Mouse (Mus musculus): ENCODE results near the gene Cox4i2. TPM values are rescaled to one million over a fixed set of nuclear protein-coding genes. Genes with fewer than 3 reads are reported as not detected.

Gene Cox4i2
- polyA plus RNA-seq, 1 experiment from 2014 or later: 19.5 TPM

DNA sequence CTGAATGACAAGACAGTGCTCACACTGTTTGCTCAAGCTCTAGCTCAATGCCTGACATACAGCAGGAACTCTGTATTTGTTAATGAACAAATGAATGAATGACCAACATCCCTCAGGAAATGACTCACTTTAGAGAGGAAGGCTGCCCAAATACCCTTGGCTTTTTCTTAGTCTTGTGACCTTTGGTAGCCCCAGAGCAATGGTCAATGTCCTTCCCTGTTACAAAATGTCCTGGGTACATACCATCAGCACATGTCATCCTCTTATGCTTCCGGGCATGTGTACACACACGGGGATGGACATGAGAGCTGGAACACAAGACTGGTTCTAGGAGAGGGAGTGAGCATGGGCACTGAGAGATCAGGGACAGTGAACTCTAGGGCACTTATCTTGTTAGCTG is 52.1 kb downstream of the Cox4i2 start:
- WGBS: 69% methylated on average over 2 of the region's 2 CpGs
- peaks cover 19% of the 10 kb centered on the region for H3K4me1 ChIP-seq
- ATAC-seq (ENCODE audit: insufficient read depth, low FRiP score, low read depth): no peak

GRCm38 (mm10) chr2:152808178-152808577 is 54.2 kb downstream of the Cox4i2 start:
- 63% methylated on average over 3 of the region's 3 CpGs for WGBS
- Histone ChIP-seq H3K4me3 (replicated peaks) (no peak overlapping the region), H3K27ac (no peak overlapping the region), H3K4me2 (no peak overlapping the region), H3K4me1 (peaks cover 28% of the 10 kb centered on the region), H3K27me3 (replicated peaks) (no peaks in the 10 kb centered on the region), H3K36me3 (no peaks in the 10 kb centered on the region), H3K9me3 (no peaks in the 10 kb centered on the region), H3K9ac (no peak overlapping the region)
- no peak for ATAC-seq (ENCODE audit: insufficient read depth, low FRiP score, low read depth)

More for the DNA sequence above, 52.1 kb downstream of the Cox4i2 start:
- no peaks in the 10 kb centered on the region for H3K9me3 ChIP-seq
- H3K27me3 ChIP-seq (replicated peaks): no peaks in the 10 kb centered on the region
- no peak overlapping the region for H3K4me3 ChIP-seq (replicated peaks)
- H3K9ac ChIP-seq: no peak overlapping the region
- no peak overlapping the region for H3K4me2 ChIP-seq
- H3K27ac ChIP-seq: peak overlapping the region; percentile 86; the same call in 1 of the 2 replicates
- H3K36me3 ChIP-seq: no peaks in the 10 kb centered on the region

GRCm38 (mm10) chr2:152810158-152810941 is 56.4 kb downstream of the Cox4i2 start:
- H3K9me3 ChIP-seq: no peaks in the 10 kb centered on the region
- H3K4me3 ChIP-seq (replicated peaks): no peak overlapping the region
- peaks cover 19% of the 10 kb centered on the region for H3K4me1 ChIP-seq
- ATAC-seq (ENCODE audit: insufficient read depth, low FRiP score, low read depth): no peak
- no peaks in the 10 kb centered on the region for H3K27me3 ChIP-seq (replicated peaks)
- no peaks in the 10 kb centered on the region for H3K36me3 ChIP-seq
- WGBS: 78% methylated on average over 5 of the region's 5 CpGs
- no peak overlapping the region for H3K4me2 ChIP-seq
- no peak overlapping the region for H3K9ac ChIP-seq
- peak overlapping the region; percentile 6; the same call in 1 of the 2 replicates for H3K27ac ChIP-seq

DNA sequence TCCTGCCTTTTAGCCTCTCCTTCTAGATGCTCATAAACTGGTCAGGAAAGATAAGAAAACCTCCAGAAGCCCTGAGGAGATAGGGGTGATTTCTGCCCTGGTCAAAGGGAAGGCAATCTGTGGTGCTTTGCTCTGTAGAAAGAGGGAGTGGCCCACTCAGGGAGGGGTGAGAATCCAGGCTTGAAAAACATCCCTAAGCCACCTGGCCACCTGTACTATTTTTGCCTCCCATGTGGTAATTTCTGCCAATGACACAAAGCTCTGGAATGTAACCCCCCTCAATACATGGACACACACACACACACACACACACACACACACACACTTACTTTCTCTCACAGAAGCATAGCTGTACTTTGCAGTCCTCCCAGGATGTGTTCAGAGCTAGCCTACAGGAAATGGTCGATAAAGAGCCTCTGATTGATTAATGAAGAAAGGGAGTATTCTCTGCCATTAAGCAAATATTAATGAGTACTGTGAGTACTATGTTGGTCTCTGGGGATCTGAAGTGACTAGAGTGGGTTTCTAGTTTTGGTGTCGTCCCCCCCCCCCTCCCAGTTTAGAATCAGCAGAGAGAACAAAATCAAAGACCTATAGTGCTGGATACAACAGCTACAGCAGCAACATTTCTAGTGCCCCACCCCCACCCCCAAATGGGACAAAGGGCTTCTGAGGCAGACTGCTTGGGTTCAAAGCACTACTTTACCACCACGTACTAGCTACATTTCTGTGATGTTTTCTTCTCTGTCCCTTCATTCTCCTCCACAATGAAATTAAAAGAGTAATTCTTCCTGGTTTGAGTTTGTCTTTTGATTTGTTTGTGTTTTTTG is 57.6 kb downstream of the Cox4i2 start:
- no peaks in the 10 kb centered on the region for H3K27me3 ChIP-seq (replicated peaks)
- ATAC-seq (ENCODE audit: insufficient read depth, low FRiP score, low read depth): peak; percentile 76
- WGBS: 41% methylated on average over 3 of the region's 3 CpGs
- no peak overlapping the region for H3K4me3 ChIP-seq (replicated peaks)
- H3K27ac ChIP-seq: peak overlapping the region; percentile 64
- H3K9me3 ChIP-seq: no peaks in the 10 kb centered on the region
- H3K4me1 ChIP-seq: peaks cover 24% of the 10 kb centered on the region; the same call in 1 of the 2 replicates
- H3K4me2 ChIP-seq: no peak overlapping the region
- H3K36me3 ChIP-seq: no peaks in the 10 kb centered on the region
- no peak overlapping the region for H3K9ac ChIP-seq

DNA sequence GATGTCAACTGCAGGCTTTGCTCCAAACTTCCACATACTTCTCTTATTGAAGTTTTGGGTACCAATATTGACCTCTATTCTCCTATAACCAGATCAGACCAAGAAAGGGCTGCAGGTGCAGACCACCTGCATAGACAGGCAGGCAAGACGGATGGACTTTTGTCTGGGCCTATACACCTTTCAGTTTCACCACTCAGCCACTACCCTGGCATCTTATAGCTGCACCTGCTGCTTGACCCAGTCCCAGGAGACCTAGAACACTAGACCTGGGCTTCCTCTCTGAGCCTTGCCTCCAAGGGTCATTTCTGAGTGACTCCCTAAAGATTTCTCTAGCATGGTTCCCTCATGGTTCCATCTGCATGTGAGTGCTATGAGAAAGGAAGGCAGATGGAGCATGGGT is 59.3 kb downstream of the Cox4i2 start:
- Histone ChIP-seq H3K4me1 (peaks cover 40% of the 10 kb centered on the region), H3K4me2 (no peak overlapping the region), H3K9ac (no peak overlapping the region), H3K27me3 (replicated peaks) (no peaks in the 10 kb centered on the region), H3K4me3 (replicated peaks) (no peak overlapping the region), H3K36me3 (no peaks in the 10 kb centered on the region), H3K9me3 (no peaks in the 10 kb centered on the region), H3K27ac (no peak overlapping the region)
- 88% methylated on average over 1 of the region's 1 CpGs for WGBS
- no peak for ATAC-seq (ENCODE audit: insufficient read depth, low FRiP score, low read depth)

- 60% methylated on average over 6 of the region's 6 CpGs for WGBS
- peak; percentile 70 for ATAC-seq (ENCODE audit: insufficient read depth, low FRiP score, low read depth)
- peaks cover 42% of the 10 kb centered on the region for H3K4me1 ChIP-seq
Measured at GRCm38 (mm10) chr2:152814213-152814874, 60.4 kb downstream of the Cox4i2 start.

More at GRCm38 (mm10) chr2:152814213-152814874, 60.4 kb downstream of the Cox4i2 start:
- Histone ChIP-seq H3K27ac (peak overlapping the region; percentile 55), H3K4me3 (replicated peaks) (no peak overlapping the region), H3K4me2 (no peak overlapping the region), H3K9me3 (no peaks in the 10 kb centered on the region), H3K36me3 (no peaks in the 10 kb centered on the region), H3K9ac (no peak overlapping the region), H3K27me3 (replicated peaks) (no peaks in the 10 kb centered on the region)

Small RNA genes within 50 kb of the gene (microRNA-seq; reads per million reads assigned to microRNA genes)
- not detected for gene Gm23802

Other genes with a start within 250 kb of the Cox4i2 start
- not detected in 2 replicates for gene Defb26, start 242.5 kb upstream of the Cox4i2 start, polyA plus RNA-seq (2015; fragmentation: Nextera tagmentation; extraction: Ambion mirVana)
- not detected in 2 replicates for gene Defb28, start 235.9 kb upstream of the Cox4i2 start, polyA plus RNA-seq (2015; fragmentation: Nextera tagmentation; extraction: Ambion mirVana)
- gene Defb29, start 214.1 kb upstream of the Cox4i2 start, polyA plus RNA-seq (2015; fragmentation: Nextera tagmentation; extraction: Ambion mirVana): not detected in 2 replicates
- gene Gm17416, start 184.8 kb upstream of the Cox4i2 start, polyA plus RNA-seq (2015; fragmentation: Nextera tagmentation; extraction: Ambion mirVana): not detected in 2 replicates
- not detected in 2 replicates for gene Defb21, start 181.4 kb upstream of the Cox4i2 start, polyA plus RNA-seq (2015; fragmentation: Nextera tagmentation; extraction: Ambion mirVana)
- gene Defb19, start 173.9 kb upstream of the Cox4i2 start, polyA plus RNA-seq (2015; fragmentation: Nextera tagmentation; extraction: Ambion mirVana): not detected in 2 replicates
- not detected in 2 replicates for gene Defb45, start 154.8 kb upstream of the Cox4i2 start, polyA plus RNA-seq (2015; fragmentation: Nextera tagmentation; extraction: Ambion mirVana)
- not detected in 2 replicates for gene Defb36, start 149.8 kb upstream of the Cox4i2 start, polyA plus RNA-seq (2015; fragmentation: Nextera tagmentation; extraction: Ambion mirVana)
- 1.2 and 1.6 TPM in 2 replicates for gene Defb25, start 131.1 kb upstream of the Cox4i2 start, polyA plus RNA-seq (2015; fragmentation: Nextera tagmentation; extraction: Ambion mirVana)
- gene Rem1, start 127.2 kb upstream of the Cox4i2 start, polyA plus RNA-seq (2015; fragmentation: Nextera tagmentation; extraction: Ambion mirVana): 19.1 and 22.7 TPM in 2 replicates
- gene H13, start 84.7 kb upstream of the Cox4i2 start, polyA plus RNA-seq (2015; fragmentation: Nextera tagmentation; extraction: Ambion mirVana): 122 and 135 TPM in 2 replicates
- 23.1 and 26.7 TPM in 2 replicates for gene Mcts2, start 67.1 kb upstream of the Cox4i2 start, polyA plus RNA-seq (2015; fragmentation: Nextera tagmentation; extraction: Ambion mirVana)
- 117 and 138 TPM in 2 replicates for gene Id1, start 17.9 kb upstream of the Cox4i2 start, polyA plus RNA-seq (2015; fragmentation: Nextera tagmentation; extraction: Ambion mirVana)
- 69.8 and 75.7 TPM in 2 replicates for gene Bcl2l1, start 77.6 kb downstream of the Cox4i2 start, polyA plus RNA-seq (2015; fragmentation: Nextera tagmentation; extraction: Ambion mirVana)
- 66.5 TPM in 2 replicates for gene Tpx2, start 93.8 kb downstream of the Cox4i2 start, polyA plus RNA-seq (2015; fragmentation: Nextera tagmentation; extraction: Ambion mirVana)
- gene Mylk2, start 157.2 kb downstream of the Cox4i2 start, polyA plus RNA-seq (2015; fragmentation: Nextera tagmentation; extraction: Ambion mirVana): 0.08 and 0.19 TPM in 2 replicates
- gene Foxs1, start 179.0 kb downstream of the Cox4i2 start, polyA plus RNA-seq (2015; fragmentation: Nextera tagmentation; extraction: Ambion mirVana): 3.1 and 4.3 TPM in 2 replicates
- gene Dusp15, start 197.5 kb downstream of the Cox4i2 start, polyA plus RNA-seq (2015; fragmentation: Nextera tagmentation; extraction: Ambion mirVana): 0.23 and 0.45 TPM in 2 replicates
- 0.21 and 0.35 TPM in 2 replicates for gene Ttll9, start 208.3 kb downstream of the Cox4i2 start, polyA plus RNA-seq (2015; fragmentation: Nextera tagmentation; extraction: Ambion mirVana)

Measured in stomach, embryonic 15.5 days (tissue).